Mouse (Mus musculus) thymus, adult 2 months (tissue): ENCODE data around the gene Hoxb7.

Source experiments
- CTCF ChIP-seq: fragments of 200-500 bp; IDR thresholded peaks from 2 replicates; pipeline ENCODE4 v1.5.1; 2012; ENCODE audit warnings: mild to moderate bottlenecking, control low read depth, low read length, moderate library complexity, borderline replicate concordance; ENCODE audit not compliant: control insufficient read depth, poor library complexity, insufficient read depth; ENCODE audit errors: extremely low read depth
- POLR2A ChIP-seq: fragments of 200-500 bp; IDR thresholded peaks from 2 replicates; pipeline ENCODE4 v1.6.1; 2012; ENCODE audit warnings: mild to moderate bottlenecking, low read length, control low read depth, moderate library complexity; ENCODE audit not compliant: control insufficient read depth, poor library complexity, insufficient read depth; ENCODE audit errors: extremely low read depth

DNA sequence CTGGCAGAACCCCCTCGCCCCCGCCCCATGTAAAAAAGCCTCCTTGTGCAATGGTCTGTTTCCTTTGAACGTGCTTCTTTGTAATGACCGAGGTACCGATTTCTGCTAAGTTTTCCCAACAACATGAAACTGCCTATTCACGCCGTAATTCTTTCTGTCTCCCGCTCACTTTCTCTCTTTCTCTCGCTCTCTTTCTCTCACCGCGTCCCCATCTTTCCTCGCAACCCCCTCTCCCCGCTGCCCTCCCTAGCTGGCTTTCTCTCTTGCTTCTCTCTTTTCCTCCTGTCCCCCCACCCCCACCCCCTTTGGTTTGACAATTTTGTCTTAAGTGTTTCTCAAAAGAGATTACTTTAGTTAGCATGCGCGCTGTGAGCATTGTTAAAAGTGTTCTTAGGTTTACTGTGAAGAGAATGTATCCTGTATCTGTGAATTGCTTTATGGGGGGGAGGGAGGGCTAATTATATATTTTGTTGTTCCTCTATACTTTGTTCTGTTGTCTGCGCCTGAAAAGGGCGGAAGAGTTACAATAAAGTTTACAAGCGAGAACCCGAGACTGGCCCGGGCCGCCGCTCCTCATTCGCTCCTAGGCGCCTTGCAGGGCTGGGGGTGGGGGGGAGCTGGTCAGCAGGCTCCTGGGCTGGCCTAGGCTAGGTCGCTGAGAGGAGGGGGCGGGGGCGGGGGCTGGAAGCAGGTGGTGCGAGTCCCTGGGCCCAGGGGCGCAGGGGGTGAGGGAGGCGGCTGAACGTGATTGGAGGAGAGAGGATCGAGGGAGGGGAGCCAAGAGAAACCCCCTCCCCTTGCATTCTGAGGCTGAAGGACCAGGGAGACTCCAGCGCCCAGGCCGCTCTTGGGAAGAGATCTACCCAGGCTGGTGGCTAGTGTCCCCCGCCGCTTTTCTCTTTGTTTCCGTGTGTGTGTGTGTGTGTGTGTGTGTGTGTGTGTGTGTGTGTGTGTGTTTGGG is 1.4 kb upstream of the Hoxb7 start:
- TF ChIP-seq CTCF (no peak; the same call in 1 of the 2 replicates), POLR2A (no peak)
